Mouse (Mus musculus) cerebral cortex, adult 2 months (tissue): ENCODE measurements around the gene Gm21974.

Experiments
- WGBS: fragments of 180-500 bp; shearing (Covaris S2); methylation state at CpG from one replicate; pipeline ENCODE4 v1.1.7; 2018; 5-methylcytosine and 5-hydroxymethylcytosine counted together

The Gm21974 gene

DNA sequence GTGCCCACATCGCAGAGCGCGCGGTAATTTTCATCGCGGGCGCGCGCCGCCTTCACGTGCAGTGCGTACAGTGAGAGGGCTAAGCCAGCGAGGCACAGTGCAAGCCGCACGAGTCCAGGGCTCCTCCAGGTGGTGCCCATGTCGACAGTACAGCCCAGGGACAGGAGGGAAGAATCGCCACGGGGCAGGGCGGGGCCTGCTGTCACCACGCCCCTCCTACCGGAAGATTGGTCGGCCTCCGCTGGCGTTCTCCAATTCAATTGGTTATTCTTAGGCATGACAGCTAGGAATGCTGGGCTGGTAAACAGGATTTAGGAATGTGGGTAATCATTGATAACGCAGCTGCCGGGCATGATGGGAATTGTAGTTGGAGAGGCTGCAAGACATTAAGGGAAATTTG lies at the start of gene Gm21974, which contains the start of gene Vkorc1:
Gm21974 (minus strand) TSS at position 13 of the 400 bp plus-strand sequence.
Vkorc1 (minus strand) TSS at position 176 of the 400 bp plus-strand sequence.
- under 1% methylated on average over 26 of the region's 26 CpGs for WGBS

DNA sequence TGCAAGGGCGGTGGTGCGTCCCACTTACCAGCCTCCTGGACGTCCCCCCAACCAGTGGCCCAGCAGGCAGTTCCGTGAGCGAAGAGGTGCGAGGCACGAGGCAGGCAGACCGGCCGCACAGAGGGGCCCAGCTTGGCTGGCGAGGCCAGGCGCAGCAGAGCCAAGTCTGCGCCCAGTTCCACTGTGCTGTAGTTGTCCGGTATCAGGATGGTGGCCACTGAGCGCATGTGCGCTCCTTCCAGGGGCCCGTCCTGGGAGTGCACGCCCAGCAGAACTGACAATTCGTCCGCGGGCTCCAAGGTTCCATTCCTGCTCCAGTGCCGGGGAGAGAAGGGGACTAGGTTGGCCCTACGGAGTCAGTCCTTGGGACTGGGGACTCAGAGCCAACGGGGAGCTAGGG lies 49.4 kb upstream of the Gm21974 start:
- WGBS: 18% methylated on average over 23 of the region's 23 CpGs

- 53% methylated on average over 2 of the region's 2 CpGs for WGBS
Observed at GRCm38 (mm10) chr7:127942097-127942496, 46.8 kb upstream of the Gm21974 start.

- WGBS: 54% methylated on average over 18 of the region's 18 CpGs
Observed at GRCm38 (mm10) chr7:127936216-127936884, 41.1 kb upstream of the Gm21974 start.

- WGBS: under 1% methylated on average over 38 of the region's 38 CpGs
Observed at GRCm38 (mm10) chr7:127935748-127936159, 40.5 kb upstream of the Gm21974 start.

GRCm38 (mm10) chr7:127935028-127935722 lies 39.9 kb upstream of the Gm21974 start:
- WGBS: 5% methylated on average over 32 of the region's 32 CpGs

DNA sequence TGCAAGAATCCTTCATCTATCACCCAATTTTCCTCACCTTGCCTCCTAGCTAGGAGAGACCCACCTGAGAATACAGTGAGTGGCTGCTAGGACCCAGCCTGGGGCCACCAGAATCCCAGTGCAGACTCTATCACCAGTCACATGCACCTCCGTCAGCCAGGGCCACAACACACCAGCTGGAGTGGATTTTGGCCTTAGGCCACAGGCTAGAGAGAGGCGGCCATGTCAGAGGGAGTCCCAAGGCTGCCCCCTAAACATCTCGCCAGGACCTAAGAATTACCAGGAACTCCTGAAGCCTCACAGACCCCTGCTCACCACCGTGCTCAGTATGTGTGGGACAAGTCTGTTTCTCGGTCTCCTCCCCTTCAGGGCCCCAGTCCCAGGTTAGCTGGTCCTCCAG lies 38.8 kb upstream of the Gm21974 start:
- 89% methylated on average over 5 of the region's 5 CpGs for WGBS

GRCm38 (mm10) chr7:127932273-127933031 lies 37.2 kb upstream of the Gm21974 start:
- WGBS: 63% methylated on average over 13 of the region's 13 CpGs

GRCm38 (mm10) chr7:127931351-127932135 lies 36.3 kb upstream of the Gm21974 start:
- 59% methylated on average over 13 of the region's 13 CpGs for WGBS

GRCm38 (mm10) chr7:127930636-127931035 lies 35.4 kb upstream of the Gm21974 start:
- 81% methylated on average over 5 of the region's 5 CpGs for WGBS

- 35% methylated on average over 6 of the region's 6 CpGs for WGBS
Observed at GRCm38 (mm10) chr7:127929923-127930322, 34.7 kb upstream of the Gm21974 start, which contains the start of gene Prss8. Gene Prss8, minus strand, starts transcription at chr7:127930104.

DNA sequence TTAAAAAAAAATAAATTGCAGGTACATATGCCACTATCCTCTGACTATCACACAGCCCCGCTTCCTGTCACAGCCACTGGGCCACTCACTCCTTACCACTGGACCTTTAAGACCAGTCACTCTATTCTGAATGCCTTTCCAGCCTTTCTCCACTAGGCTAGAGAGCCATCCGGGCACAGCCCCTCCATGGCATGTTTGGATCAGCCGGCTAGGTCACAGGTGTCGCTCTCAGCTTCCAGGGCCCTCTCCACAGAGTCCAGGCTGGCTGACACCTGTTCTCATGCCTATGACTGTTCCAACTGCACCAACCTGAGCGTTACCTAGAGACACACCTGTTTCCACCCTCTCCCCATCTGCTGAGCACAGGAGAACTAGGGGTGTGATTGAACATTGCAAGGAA lies 33.3 kb upstream of the Gm21974 start:
- 64% methylated on average over 5 of the region's 5 CpGs for WGBS

DNA sequence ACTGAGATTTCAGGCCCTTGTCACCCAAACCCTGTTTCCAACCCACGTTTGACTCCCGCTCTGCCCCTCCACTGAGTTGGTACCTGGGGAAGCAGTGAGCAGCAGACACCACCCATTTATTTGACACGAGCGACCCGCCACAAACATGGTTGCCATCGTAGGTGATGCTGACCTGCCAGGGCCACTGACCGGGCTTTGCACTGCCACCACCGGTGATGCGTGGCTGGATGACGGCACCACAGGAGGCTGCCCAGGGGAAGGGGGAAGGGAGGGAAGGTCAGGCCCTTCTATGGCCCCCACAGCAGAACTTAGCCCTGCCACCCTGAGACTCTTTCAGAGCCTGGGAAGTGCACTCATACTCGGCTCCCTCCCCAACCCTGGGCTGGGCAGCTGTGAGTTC lies 32.5 kb upstream of the Gm21974 start:
- WGBS: 86% methylated on average over 11 of the region's 11 CpGs

GRCm38 (mm10) chr7:127926846-127927245 lies 31.6 kb upstream of the Gm21974 start:
- WGBS: 88% methylated on average over 11 of the region's 11 CpGs

GRCm38 (mm10) chr7:127926066-127926465 lies 30.8 kb upstream of the Gm21974 start:
- WGBS: 90% methylated on average over 8 of the region's 8 CpGs

DNA sequence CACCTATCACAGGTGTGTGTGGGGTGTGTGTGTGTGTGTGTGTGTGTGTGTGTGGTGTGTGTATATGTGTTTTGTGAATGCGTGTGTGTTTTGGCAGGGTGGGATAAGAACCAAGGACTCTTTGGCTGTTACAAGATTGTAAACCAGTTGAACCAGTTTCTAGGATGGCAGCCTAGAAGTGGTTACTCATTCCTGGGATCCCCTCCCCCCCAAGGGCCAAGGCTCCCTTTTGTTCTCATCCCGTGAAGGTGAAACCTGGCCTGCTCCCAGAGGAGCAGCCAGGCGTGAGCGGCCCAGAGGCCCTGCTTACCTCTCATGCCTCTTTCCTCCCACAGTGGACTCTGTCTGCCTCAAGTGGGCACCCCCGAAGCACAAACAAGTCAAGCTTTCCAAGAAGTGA lies 30.0 kb upstream of the Gm21974 start:
- WGBS: 72% methylated on average over 5 of the region's 5 CpGs

GRCm38 (mm10) chr7:127923714-127924113 lies 28.5 kb upstream of the Gm21974 start:
- WGBS: 84% methylated on average over 5 of the region's 5 CpGs

GRCm38 (mm10) chr7:127922451-127923275 lies 27.4 kb upstream of the Gm21974 start:
- WGBS: 60% methylated on average over 6 of the region's 6 CpGs

- 66% methylated on average over 8 of the region's 8 CpGs for WGBS
Observed at GRCm38 (mm10) chr7:127921516-127921915, 26.3 kb upstream of the Gm21974 start.

DNA sequence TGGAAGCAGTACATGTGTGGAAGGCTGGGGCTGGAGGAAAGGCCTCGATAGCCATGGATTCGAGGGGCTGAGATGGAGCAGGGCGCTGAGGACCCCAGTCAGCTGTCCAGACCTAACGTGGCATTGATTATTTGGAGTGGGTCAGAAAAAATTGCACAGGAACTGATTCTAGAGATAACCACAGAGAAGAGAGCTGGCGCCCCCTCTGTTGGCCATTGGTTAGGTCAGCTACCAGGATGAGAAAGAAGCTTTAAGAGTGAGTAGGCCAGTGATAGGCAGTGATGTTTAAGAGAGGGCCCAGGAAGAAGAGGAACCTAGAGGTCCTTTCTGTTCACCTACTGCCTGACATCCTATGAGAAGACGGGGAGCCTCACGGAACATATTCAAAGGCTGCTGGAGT lies 24.0 kb upstream of the Gm21974 start:
- WGBS: 71% methylated on average over 7 of the region's 7 CpGs

DNA sequence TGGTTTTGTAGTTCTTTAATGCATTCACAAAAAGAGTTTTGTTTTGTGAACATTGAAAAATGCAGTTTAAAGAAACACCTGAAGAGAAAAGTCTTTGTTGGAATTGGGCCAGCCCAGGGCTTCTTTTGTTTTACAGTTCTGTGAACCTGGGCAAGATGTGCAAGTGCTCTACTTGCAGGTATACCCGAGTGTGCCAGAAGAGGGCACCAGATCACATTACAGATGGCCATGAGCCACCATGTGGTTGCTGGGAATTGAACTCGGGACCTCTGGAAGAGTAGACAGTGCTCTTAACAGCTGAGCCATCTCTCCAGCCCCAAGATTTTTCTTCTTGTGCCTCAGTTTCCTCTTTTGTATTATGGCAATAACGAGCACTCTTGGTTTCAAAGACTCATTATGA lies 22.9 kb upstream of the Gm21974 start:
- 49% methylated on average over 3 of the region's 3 CpGs for WGBS
